Mouse (Mus musculus): ENCODE measurements at regions not wholly inside any gene's neighbourhood (a gene's known extent, or its start where the extent isn't known, plus 50 kb on each side); places are given as distances from the start of the nearest gene placed in this dataset.

DNA sequence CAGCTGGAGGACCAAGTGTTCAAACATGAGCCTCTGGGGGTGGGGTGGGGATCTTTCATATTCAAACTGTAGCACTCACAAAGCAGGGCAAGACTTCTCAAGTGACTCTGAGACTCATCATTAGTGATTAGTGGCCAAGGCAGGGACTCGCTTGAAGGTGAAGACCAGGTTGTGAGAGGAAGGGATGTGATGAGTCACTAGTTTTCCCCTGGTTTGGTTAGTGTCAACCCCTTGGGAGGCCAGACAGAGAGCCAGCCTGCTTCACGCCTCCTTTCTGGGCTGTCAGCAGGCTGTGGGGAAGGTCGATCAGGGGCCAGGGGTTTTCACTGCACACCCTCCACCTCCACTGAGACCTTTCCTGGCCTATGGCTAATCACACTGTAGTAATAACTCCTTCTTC, 65.2 kb downstream of the Slc30a10 start:
- H3K9ac ChIP-seq (ENCODE audit: low read length): no peak overlapping the region
- ATAC-seq (replicated peaks; ENCODE audit: low FRiP score) (no peak), DNase-seq (ENCODE audit: low spot score) (no peak)
- H3K4me1 ChIP-seq (replicated peaks; ENCODE audit: control insufficient read depth, insufficient read depth, low read length): no peaks in the 10 kb centered on the region
- H3K27ac ChIP-seq (ENCODE audit: low read depth, low read length): no peak overlapping the region
- no peak overlapping the region for H3K4me3 ChIP-seq (ENCODE audit: low read depth, low read length)
- no peak overlapping the region for H3K4me2 ChIP-seq (ENCODE audit: low read depth, low read length, severe bottlenecking)
- no peaks in the 10 kb centered on the region for H3K36me3 ChIP-seq (ENCODE audit: control insufficient read depth, insufficient read depth, low read length)
- WGBS: 75% methylated on average over 3 of the region's 3 CpGs
- no peaks in the 10 kb centered on the region for H3K27me3 ChIP-seq (ENCODE audit: control insufficient read depth, insufficient read depth, low read length)
- H3K9me3 ChIP-seq (ENCODE audit: control insufficient read depth, low read length): no peaks in the 10 kb centered on the region

DNA sequence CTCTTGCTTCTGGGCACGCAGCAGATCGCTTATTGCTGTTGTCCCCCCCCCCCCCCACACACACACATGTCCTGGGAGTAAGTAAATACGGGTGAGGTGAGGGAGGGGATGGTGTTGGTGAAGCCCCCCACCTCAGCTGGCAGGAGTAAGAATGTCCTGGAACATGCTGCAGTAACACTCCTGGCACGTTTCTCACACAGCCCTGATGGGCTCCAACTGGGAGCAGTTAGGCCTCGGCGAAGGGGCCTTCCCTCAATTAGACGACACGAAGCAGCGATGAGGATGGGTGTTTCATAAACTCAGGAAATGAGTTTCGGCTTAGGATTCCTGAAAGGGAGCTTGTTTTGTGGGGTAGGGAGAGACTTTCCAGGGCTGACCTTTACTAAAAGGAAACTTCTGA, 69.4 kb downstream of the Slc30a10 start:
- Histone ChIP-seq H3K4me2 (ENCODE audit: low read depth, low read length, severe bottlenecking) (no peak overlapping the region), H3K9ac (ENCODE audit: low read length) (no peak overlapping the region), H3K4me1 (replicated peaks; ENCODE audit: control insufficient read depth, insufficient read depth, low read length) (no peaks in the 10 kb centered on the region), H3K27me3 (ENCODE audit: control insufficient read depth, insufficient read depth, low read length) (no peaks in the 10 kb centered on the region), H3K36me3 (ENCODE audit: control insufficient read depth, insufficient read depth, low read length) (no peaks in the 10 kb centered on the region), H3K9me3 (ENCODE audit: control insufficient read depth, low read length) (no peaks in the 10 kb centered on the region), H3K27ac (ENCODE audit: low read depth, low read length) (no peak overlapping the region), H3K4me3 (ENCODE audit: low read depth, low read length) (no peak overlapping the region)
- WGBS: 76% methylated on average over 10 of the region's 10 CpGs
- DNase-seq (ENCODE audit: low spot score) (no peak), ATAC-seq (replicated peaks; ENCODE audit: low FRiP score) (no peak)

DNA sequence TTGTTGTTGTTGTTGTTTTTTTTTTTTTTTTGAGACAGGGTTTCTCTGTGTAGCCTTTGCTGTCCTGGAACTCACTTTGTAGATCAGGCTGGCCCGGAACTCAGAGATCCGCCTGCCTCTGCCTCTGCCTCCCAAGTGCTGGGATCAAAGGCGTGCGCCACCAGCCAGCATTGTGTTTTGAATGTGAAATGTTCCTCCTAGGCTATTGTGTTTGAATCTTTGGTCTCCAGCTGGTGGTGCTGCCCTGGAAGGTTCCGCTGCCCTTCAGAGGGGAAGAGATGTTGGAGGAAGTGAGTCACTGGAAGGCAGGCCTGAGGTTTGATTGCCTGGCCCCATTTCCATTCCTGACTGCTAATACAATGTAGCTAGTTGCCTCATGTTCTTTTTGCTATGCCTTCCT, 78.8 kb downstream of the Slc30a10 start:
- no peaks in the 10 kb centered on the region for H3K9me3 ChIP-seq (ENCODE audit: control insufficient read depth, low read length)
- no peak for ATAC-seq (replicated peaks; ENCODE audit: low FRiP score)
- 95% methylated on average over 5 of the region's 5 CpGs for WGBS
- no peak overlapping the region for H3K4me3 ChIP-seq (ENCODE audit: low read depth, low read length)
- H3K27me3 ChIP-seq (ENCODE audit: control insufficient read depth, insufficient read depth, low read length): no peaks in the 10 kb centered on the region
- no peak overlapping the region for H3K27ac ChIP-seq (ENCODE audit: low read depth, low read length)
- no peak for DNase-seq (ENCODE audit: low spot score)
- no peak overlapping the region for H3K4me2 ChIP-seq (ENCODE audit: low read depth, low read length, severe bottlenecking)
- no peak overlapping the region for H3K9ac ChIP-seq (ENCODE audit: low read length)
- H3K36me3 ChIP-seq (ENCODE audit: control insufficient read depth, insufficient read depth, low read length): no peaks in the 10 kb centered on the region
- H3K4me1 ChIP-seq (replicated peaks; ENCODE audit: control insufficient read depth, insufficient read depth, low read length): no peaks in the 10 kb centered on the region

DNA sequence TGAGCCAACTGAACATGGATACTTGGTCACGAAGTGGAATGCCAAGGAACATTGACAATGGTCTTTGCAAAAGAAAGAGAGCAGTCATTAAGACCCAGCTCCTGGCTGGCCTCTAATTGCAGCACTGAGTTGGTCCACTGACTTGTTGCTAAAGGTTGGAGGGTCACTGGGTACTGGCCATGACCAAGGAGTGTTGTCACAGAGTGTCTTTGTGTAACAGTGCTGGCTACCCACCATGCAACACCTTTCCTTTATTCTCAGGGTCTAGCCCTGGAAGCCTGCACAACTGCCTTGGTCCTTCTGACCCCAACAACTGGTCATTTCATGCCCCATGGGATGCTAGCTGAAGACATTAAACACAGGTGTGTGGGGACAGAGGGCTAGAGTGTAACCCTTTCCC, 79.5 kb downstream of the Slc30a10 start:
- DNase-seq (ENCODE audit: low spot score) (no peak), ATAC-seq (replicated peaks; ENCODE audit: low FRiP score) (no peak)
- H3K9ac ChIP-seq (ENCODE audit: low read length): no peak overlapping the region
- H3K4me3 ChIP-seq (ENCODE audit: low read depth, low read length): no peak overlapping the region
- WGBS: 63% methylated on average over 1 of the region's 1 CpGs
- H3K4me2 ChIP-seq (ENCODE audit: low read depth, low read length, severe bottlenecking): no peak overlapping the region
- no peaks in the 10 kb centered on the region for H3K4me1 ChIP-seq (replicated peaks; ENCODE audit: control insufficient read depth, insufficient read depth, low read length)
- no peaks in the 10 kb centered on the region for H3K27me3 ChIP-seq (ENCODE audit: control insufficient read depth, insufficient read depth, low read length)
- no peak overlapping the region for H3K27ac ChIP-seq (ENCODE audit: low read depth, low read length)
- no peaks in the 10 kb centered on the region for H3K36me3 ChIP-seq (ENCODE audit: control insufficient read depth, insufficient read depth, low read length)
- no peaks in the 10 kb centered on the region for H3K9me3 ChIP-seq (ENCODE audit: control insufficient read depth, low read length)

DNA sequence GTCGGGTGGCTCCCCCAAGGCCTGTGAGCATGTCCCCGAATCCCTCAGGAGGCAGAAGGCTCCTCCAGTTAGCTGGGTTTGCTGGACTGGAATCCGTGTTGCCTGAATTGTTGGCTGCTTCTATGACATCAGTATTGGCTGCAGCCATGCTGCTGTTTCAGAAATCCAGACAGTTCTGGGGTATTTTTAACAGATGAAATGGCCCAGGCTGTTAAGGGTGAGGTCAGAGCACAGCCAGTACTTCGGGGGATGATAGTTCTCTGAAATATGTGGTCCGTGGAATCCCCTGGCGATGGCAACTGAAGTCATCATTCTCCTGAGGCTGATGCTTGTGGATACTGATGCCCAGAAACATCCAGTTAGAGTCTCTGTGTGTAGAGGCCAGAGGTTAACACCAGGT, 80.7 kb downstream of the Slc30a10 start:
- H3K36me3 ChIP-seq (ENCODE audit: control insufficient read depth, insufficient read depth, low read length): no peaks in the 10 kb centered on the region
- no peak overlapping the region for H3K27ac ChIP-seq (ENCODE audit: low read depth, low read length)
- H3K4me3 ChIP-seq (ENCODE audit: low read depth, low read length): no peak overlapping the region
- ATAC-seq (replicated peaks; ENCODE audit: low FRiP score): no peak
- H3K9me3 ChIP-seq (ENCODE audit: control insufficient read depth, low read length): no peaks in the 10 kb centered on the region
- no peak overlapping the region for H3K9ac ChIP-seq (ENCODE audit: low read length)
- no peaks in the 10 kb centered on the region for H3K27me3 ChIP-seq (ENCODE audit: control insufficient read depth, insufficient read depth, low read length)
- 87% methylated on average over 6 of the region's 6 CpGs for WGBS
- no peak for DNase-seq (ENCODE audit: low spot score)
- no peaks in the 10 kb centered on the region for H3K4me1 ChIP-seq (replicated peaks; ENCODE audit: control insufficient read depth, insufficient read depth, low read length)
- H3K4me2 ChIP-seq (ENCODE audit: low read depth, low read length, severe bottlenecking): no peak overlapping the region

DNA sequence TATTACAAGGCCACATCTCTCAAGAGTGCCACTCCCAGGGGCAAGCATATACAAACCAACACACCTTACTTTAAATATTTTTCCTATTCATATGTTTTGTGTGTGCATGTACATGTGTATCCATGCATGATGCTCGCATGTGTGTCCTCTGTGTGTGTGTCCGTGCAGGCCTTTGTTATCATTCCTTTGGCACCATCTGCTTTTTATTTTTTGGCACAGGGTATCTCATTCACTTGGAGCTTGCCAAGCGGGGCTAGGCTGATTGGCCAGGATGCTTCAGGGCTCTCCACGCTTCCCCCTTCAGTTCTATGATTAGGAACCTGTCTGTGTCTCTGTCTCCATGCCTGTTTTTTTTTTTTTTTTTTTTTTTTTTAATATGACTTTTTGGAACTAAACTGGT, 82.6 kb downstream of the Slc30a10 start:
- Histone ChIP-seq H3K4me1 (replicated peaks; ENCODE audit: control insufficient read depth, insufficient read depth, low read length) (no peaks in the 10 kb centered on the region), H3K36me3 (ENCODE audit: control insufficient read depth, insufficient read depth, low read length) (no peaks in the 10 kb centered on the region), H3K4me3 (ENCODE audit: low read depth, low read length) (no peak overlapping the region), H3K9me3 (ENCODE audit: control insufficient read depth, low read length) (no peaks in the 10 kb centered on the region), H3K27me3 (ENCODE audit: control insufficient read depth, insufficient read depth, low read length) (no peaks in the 10 kb centered on the region), H3K4me2 (ENCODE audit: low read depth, low read length, severe bottlenecking) (no peak overlapping the region), H3K27ac (ENCODE audit: low read depth, low read length) (no peak overlapping the region), H3K9ac (ENCODE audit: low read length) (no peak overlapping the region)
- no peak for DNase-seq (ENCODE audit: low spot score)
- ATAC-seq (replicated peaks; ENCODE audit: low FRiP score): no peak
- 90% methylated on average over 4 of the region's 4 CpGs for WGBS

DNA sequence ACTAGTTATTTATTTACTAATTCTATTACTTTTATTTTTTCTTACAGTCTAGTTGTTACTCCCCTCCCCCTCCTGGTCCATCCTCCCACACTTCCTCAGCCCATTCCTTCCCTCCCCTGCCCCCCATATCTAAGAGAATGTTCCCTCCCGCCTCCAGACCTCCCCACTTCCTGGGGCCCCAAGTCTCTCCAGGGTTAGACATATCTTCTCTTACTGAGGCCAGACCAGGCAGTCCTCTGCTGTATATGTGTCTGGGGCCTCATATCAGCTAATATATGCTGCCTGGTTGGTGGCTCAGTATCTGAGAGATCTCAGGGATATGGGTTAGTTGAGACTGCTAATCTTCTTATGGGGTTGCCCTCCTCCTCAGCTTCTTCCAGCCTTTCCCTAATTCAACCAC, 84.8 kb downstream of the Slc30a10 start:
- no peaks in the 10 kb centered on the region for H3K4me1 ChIP-seq (replicated peaks; ENCODE audit: control insufficient read depth, insufficient read depth, low read length)
- H3K9me3 ChIP-seq (ENCODE audit: control insufficient read depth, low read length): no peaks in the 10 kb centered on the region
- no peak overlapping the region for H3K9ac ChIP-seq (ENCODE audit: low read length)
- H3K4me3 ChIP-seq (ENCODE audit: low read depth, low read length): no peak overlapping the region
- no peak overlapping the region for H3K27ac ChIP-seq (ENCODE audit: low read depth, low read length)
- DNase-seq (ENCODE audit: low spot score): no peak
- H3K4me2 ChIP-seq (ENCODE audit: low read depth, low read length, severe bottlenecking): no peak overlapping the region
- no peak for ATAC-seq (replicated peaks; ENCODE audit: low FRiP score)
- H3K27me3 ChIP-seq (ENCODE audit: control insufficient read depth, insufficient read depth, low read length): no peaks in the 10 kb centered on the region
- no peaks in the 10 kb centered on the region for H3K36me3 ChIP-seq (ENCODE audit: control insufficient read depth, insufficient read depth, low read length)
- 80% methylated on average over 1 of the region's 1 CpGs for WGBS

DNA sequence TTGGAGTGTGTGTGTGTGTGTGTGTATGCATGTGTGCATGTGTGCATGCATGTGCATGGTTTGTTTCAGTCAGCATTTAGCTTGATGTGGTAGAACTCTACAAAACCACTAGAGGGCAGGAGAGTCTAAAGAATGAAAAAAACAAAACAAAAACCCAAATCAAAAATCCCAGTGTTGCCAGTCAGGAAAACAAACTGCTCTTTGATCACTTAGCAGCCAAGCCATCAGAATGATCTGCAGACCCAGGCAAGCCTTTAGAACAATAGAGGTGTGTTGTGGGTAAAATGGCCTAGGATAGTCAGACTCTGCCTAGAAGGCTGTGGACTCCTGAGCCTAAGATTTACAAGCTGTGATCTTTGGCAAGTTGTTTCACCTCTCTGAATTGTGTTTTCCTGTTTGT, 91.7 kb downstream of the Slc30a10 start:
- H3K36me3 ChIP-seq (ENCODE audit: control insufficient read depth, insufficient read depth, low read length): no peaks in the 10 kb centered on the region
- no peak overlapping the region for H3K4me3 ChIP-seq (ENCODE audit: low read depth, low read length)
- no peak overlapping the region for H3K4me2 ChIP-seq (ENCODE audit: low read depth, low read length, severe bottlenecking)
- no peaks in the 10 kb centered on the region for H3K4me1 ChIP-seq (replicated peaks; ENCODE audit: control insufficient read depth, insufficient read depth, low read length)
- H3K9ac ChIP-seq (ENCODE audit: low read length): no peak overlapping the region
- H3K9me3 ChIP-seq (ENCODE audit: control insufficient read depth, low read length): no peaks in the 10 kb centered on the region
- ATAC-seq (replicated peaks; ENCODE audit: low FRiP score): 0 out of 2 replicates have a peak, but pooled peaks have one; percentile 18
- no peak for DNase-seq (ENCODE audit: low spot score)
- H3K27ac ChIP-seq (ENCODE audit: low read depth, low read length): no peak overlapping the region
- H3K27me3 ChIP-seq (ENCODE audit: control insufficient read depth, insufficient read depth, low read length): no peaks in the 10 kb centered on the region

DNA sequence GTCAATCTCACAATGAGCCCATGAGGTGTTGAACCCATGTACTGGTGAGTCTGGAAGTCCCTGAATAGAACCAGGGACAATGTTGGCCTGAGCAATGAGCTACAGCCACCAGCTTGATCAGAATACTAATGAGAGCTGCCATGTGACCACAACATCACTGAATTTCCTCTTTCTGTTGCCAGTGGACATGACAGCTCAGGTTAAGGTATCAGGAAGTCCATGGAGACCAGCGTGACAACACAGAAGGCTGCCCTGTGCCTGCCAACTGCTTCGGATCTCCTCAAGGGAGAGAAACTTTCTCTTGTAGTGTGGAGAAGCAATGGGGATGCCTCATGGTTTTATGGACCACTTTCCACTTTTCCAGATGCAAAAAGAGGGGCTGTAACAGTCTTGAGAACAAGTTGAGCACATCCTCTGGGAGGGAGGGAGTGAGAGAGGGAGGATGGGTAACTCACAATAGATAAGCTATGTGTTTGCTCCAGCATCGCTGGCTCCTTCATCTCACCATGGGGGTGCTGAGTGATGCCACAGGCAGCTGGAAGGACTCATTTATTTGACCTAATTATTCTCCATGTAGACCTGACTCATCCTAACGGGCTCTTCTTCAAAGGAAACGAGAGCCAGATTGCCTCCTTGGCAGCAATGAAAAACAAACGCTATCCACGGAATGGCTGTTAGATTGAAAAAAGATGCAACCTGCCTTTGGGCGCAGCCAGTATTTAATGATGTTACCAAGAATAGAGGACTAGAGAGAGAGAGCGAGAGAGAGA, 118.3 kb downstream of the Slc30a10 start:
- Histone ChIP-seq H3K4me3 (ENCODE audit: low read depth, low read length) (no peak overlapping the region), H3K36me3 (ENCODE audit: control insufficient read depth, insufficient read depth, low read length) (no peaks in the 10 kb centered on the region), H3K4me1 (replicated peaks; ENCODE audit: control insufficient read depth, insufficient read depth, low read length) (0 out of 2 replicates have a peak, but pooled peaks cover 2% of the 10 kb centered on the region), H3K27me3 (ENCODE audit: control insufficient read depth, insufficient read depth, low read length) (no peaks in the 10 kb centered on the region), H3K4me2 (ENCODE audit: low read depth, low read length, severe bottlenecking) (no peak overlapping the region), H3K9ac (ENCODE audit: low read length) (no peak overlapping the region), H3K27ac (ENCODE audit: low read depth, low read length) (no peak overlapping the region), H3K9me3 (ENCODE audit: control insufficient read depth, low read length) (no peaks in the 10 kb centered on the region)
- no peak for ATAC-seq (replicated peaks; ENCODE audit: low FRiP score)
- WGBS: 65% methylated on average over 9 of the region's 9 CpGs
- no peak for DNase-seq (ENCODE audit: low spot score)

Data from forebrain, embryonic 11.5 days (tissue).